Mouse (Mus musculus): ENCODE measurements at regions not wholly inside any gene's neighbourhood (a gene's known extent, or its start where the extent isn't known, plus 50 kb on each side); places are given as distances from the start of the nearest gene placed in this dataset.

DNA sequence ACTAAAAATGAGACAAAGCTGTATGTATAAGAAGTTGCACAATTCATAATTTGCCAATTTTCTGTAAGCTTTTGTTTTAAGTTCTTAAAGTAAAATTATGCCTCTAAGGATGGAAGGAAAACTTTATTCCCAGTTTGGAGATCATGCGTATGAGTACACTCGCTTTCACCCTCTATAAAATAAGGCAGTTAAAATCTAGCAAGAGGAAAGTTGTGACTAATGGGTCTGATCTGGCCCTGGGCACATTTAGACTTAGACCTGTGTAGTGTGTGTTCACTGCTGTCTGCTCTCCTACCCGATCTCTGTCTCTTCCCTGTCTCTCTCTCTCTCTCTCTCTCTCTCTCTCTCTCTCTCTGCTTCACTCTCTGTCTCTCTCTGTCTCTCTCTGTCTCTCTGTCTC, 51.9 kb upstream of the Daam1 start:
- no peak for TF ChIP-seq POLR2A (IDR thresholded peaks at IDR 0.05; ENCODE audit: control insufficient read depth, low read depth, low read length)
- no peak for TF ChIP-seq CTCF (IDR thresholded peaks at IDR 0.05; ENCODE audit: control insufficient read depth, insufficient read depth, insufficient replicate concordance, low read depth, low read length)
